Mouse (Mus musculus) gastrocnemius, postnatal 25 days (tissue): ENCODE measurements around the gene Hist1h3a. TPM values are rescaled to one million over a fixed set of nuclear protein-coding genes. Genes with fewer than 3 reads are reported as not detected.

Source experiments
- DNase-seq: peaks from one replicate; pipeline ENCODE4 v3.0.0; 2022
- total RNA-seq, 2 experiments: library from RNA; stranded (reverse); gene quantifications; 1 replicate in 1 of 2; 2 replicates in 1 of 2; pipeline ENCODE4 v1.2.3; 2021

Hist1h3a gene
- total RNA-seq, 2 experiments from 2014 or later = 10.2 to 14.0 TPM

GRCm38 (mm10) chr13:23759251-23759771, 2.9 kb downstream of the Hist1h3a start:
- DNase-seq = no peak

- no peak for DNase-seq
These were observed 4.3 kb downstream of the Hist1h3a start for GRCm38 (mm10) chr13:23757921-23758320.

- no peak for DNase-seq
These were observed 4.9 kb downstream of the Hist1h3a start for GRCm38 (mm10) chr13:23757211-23757773.

- peak; percentile 65 for DNase-seq
These were observed 5.4 kb downstream of the Hist1h3a start, which contains the start of gene Hist1h4b for GRCm38 (mm10) chr13:23756790-23757189. TSS of gene Hist1h4b (plus strand) at chr13:23757013.

GRCm38 (mm10) chr13:23755000-23755399, 7.2 kb downstream of the Hist1h3a start:
- DNase-seq = no peak

- DNase-seq = no peak
These were observed 8.7 kb downstream of the Hist1h3a start for GRCm38 (mm10) chr13:23753314-23754078.

GRCm38 (mm10) chr13:23752742-23753172, 9.4 kb downstream of the Hist1h3a start:
- no peak for DNase-seq

GRCm38 (mm10) chr13:23752067-23752741, 10.0 kb downstream of the Hist1h3a start, which contains the start of gene Hist1h3b:
TSS of gene Hist1h3b (plus strand) at chr13:23752267.
- peak; percentile 59 for DNase-seq

- no peak for DNase-seq
These were observed 10.7 kb downstream of the Hist1h3a start for GRCm38 (mm10) chr13:23751478-23751956.

- peak; percentile 31 for DNase-seq
These were observed 11.2 kb downstream of the Hist1h3a start, which contains the start of gene Hist1h2ab for GRCm38 (mm10) chr13:23750839-23751477. TSS of gene Hist1h2ab (plus strand) at chr13:23751126.

- no peak for DNase-seq
These were observed 12.5 kb downstream of the Hist1h3a start for GRCm38 (mm10) chr13:23749563-23750121.

GRCm38 (mm10) chr13:23747892-23748288, 14.3 kb downstream of the Hist1h3a start:
- no peak for DNase-seq

GRCm38 (mm10) chr13:23747081-23747891, 14.9 kb downstream of the Hist1h3a start:
- no peak for DNase-seq

- peak; percentile 58 for DNase-seq
These were observed 15.7 kb downstream of the Hist1h3a start, which contains the start of gene Hist1h2bb for GRCm38 (mm10) chr13:23746201-23747080. TSS of gene Hist1h2bb (plus strand) at chr13:23746734.

- peak; percentile 64 for DNase-seq
These were observed 16.6 kb downstream of the Hist1h3a start, which contains the start of gene Hist1h3c for GRCm38 (mm10) chr13:23745381-23746161. TSS of gene Hist1h3c (minus strand) at chr13:23745602.

- DNase-seq = no peak
These were observed 17.5 kb downstream of the Hist1h3a start for GRCm38 (mm10) chr13:23744421-23745380.

- no peak for DNase-seq
These were observed 18.2 kb downstream of the Hist1h3a start for GRCm38 (mm10) chr13:23743963-23744362.
